Mouse (Mus musculus) lung, postnatal 10 days (tissue): ENCODE measurements around the gene Hus1b.

Experiments
- DNase-seq: peaks from one replicate; pipeline ENCODE4 v3.0.0; 2021

Gene Hus1b

GRCm38 (mm10) chr13:30947129-30947528, 430 bp downstream of the Hus1b start:
- DNase-seq: peak; percentile 31

- DNase-seq: no peak
Observed at GRCm38 (mm10) chr13:30945788-30946187, 1.8 kb downstream of the Hus1b start.

- no peak for DNase-seq
Observed at GRCm38 (mm10) chr13:30932972-30933371, 14.6 kb downstream of the Hus1b start.

GRCm38 (mm10) chr13:30931613-30932012, 15.9 kb downstream of the Hus1b start:
- DNase-seq: no peak

- DNase-seq: no peak
Observed at GRCm38 (mm10) chr13:30929119-30929518, 18.4 kb downstream of the Hus1b start.

- DNase-seq: no peak
Observed at GRCm38 (mm10) chr13:30924269-30924668, 23.3 kb downstream of the Hus1b start.

GRCm38 (mm10) chr13:30921914-30922313, 25.6 kb downstream of the Hus1b start:
- no peak for DNase-seq

- DNase-seq: no peak
Observed at GRCm38 (mm10) chr13:30913757-30914156, 33.8 kb downstream of the Hus1b start.

GRCm38 (mm10) chr13:30913028-30913427, 34.5 kb downstream of the Hus1b start:
- DNase-seq: no peak

- DNase-seq: no peak
Observed at GRCm38 (mm10) chr13:30911931-30912625, 35.5 kb downstream of the Hus1b start.

- no peak for DNase-seq
Observed at GRCm38 (mm10) chr13:30910889-30911288, 36.7 kb downstream of the Hus1b start.

GRCm38 (mm10) chr13:30902286-30902685, 45.3 kb downstream of the Hus1b start:
- DNase-seq: no peak

- DNase-seq: peak; percentile 53
Observed at GRCm38 (mm10) chr13:30901387-30902041, 46.0 kb downstream of the Hus1b start.
